In genomic region chr7:73514560-73514959, GRCm38 (mm10) we compare ENCODE assay signal across 11 mouse cellular contexts.
"Had no signal": no experiment of that assay in that cellular context is flagged by ENCODE, and none has a peak within 500 bp of the region (broad histone marks: within the 10 kb centered on the region; RNA-seq: fewer than 3 reads in every experiment).

No protein-coding gene starts in this region.

- H3K4me1 ChIP-seq: midbrain, embryonic 12.5 days had no signal

- H3K9me3 ChIP-seq: midbrain, embryonic 12.5 days; neural tube, embryonic 15.5 days had no signal

- DNase-seq: kidney, postnatal 10 days; left cerebral cortex, postnatal 4 days; liver; lung, adult 18-20 months; right cerebral cortex, adult 18-20 months; right cerebral cortex, postnatal 25 days; thymus, postnatal 36 days had no signal

- ATAC-seq: midbrain, embryonic 16.5 days had no signal

- H3K4me3 ChIP-seq: midbrain, embryonic 12.5 days; neural tube, embryonic 15.5 days had no signal

- H3K27me3 ChIP-seq: midbrain, embryonic 12.5 days; neural tube, embryonic 15.5 days had no signal

- H3K4me2 ChIP-seq: midbrain, embryonic 12.5 days; neural tube, embryonic 15.5 days had no signal

- H3K9ac ChIP-seq: liver, embryonic 14.5 days; midbrain, embryonic 12.5 days; neural tube, embryonic 15.5 days had no signal

- H3K27ac ChIP-seq: liver, embryonic 14.5 days; midbrain, embryonic 12.5 days; neural tube, embryonic 15.5 days had no signal
